Mouse (Mus musculus) stomach, postnatal 0 days (tissue): Measurements from ENCODE around the gene Phf5a. TPM values are rescaled to one million over a fixed set of nuclear protein-coding genes. Genes with fewer than 3 reads are reported as not detected.

Experiments used
- ATAC-seq: fragments of 200-750 bp; cut with Nextera tagmentation; 2 replicates; pipeline ENCODE4 v1.8.0; 2017; ENCODE audit not compliant: low FRiP score, low TSS enrichment
- DNase-seq: peaks from one replicate; pipeline ENCODE4 v3.0.0-alpha.2; 2016; ENCODE audit warnings: low spot score
- H3K27ac ChIP-seq: fragments of 300-500 bp; sonication (generic); replicated peaks from 2 replicates; pipeline ENCODE4 v1.5.1; 2014; ENCODE audit warnings: mild to moderate bottlenecking, control low read depth
- H3K27me3 ChIP-seq: fragments of 300-500 bp; sonication (generic); 2 replicates; pipeline ENCODE4 v1.6.1; 2014; ENCODE audit warnings: low read length; ENCODE audit not compliant: control insufficient read depth, insufficient read depth
- H3K36me3 ChIP-seq: fragments of 300-500 bp; sonication (generic); 2 replicates; pipeline ENCODE4 v1.6.1; 2014; ENCODE audit warnings: low read length, mixed read lengths; ENCODE audit not compliant: control insufficient read depth, insufficient read depth
- H3K4me1 ChIP-seq: fragments of 300-500 bp; sonication (generic); replicated peaks from 2 replicates; pipeline ENCODE4 v1.6.1; 2014; ENCODE audit warnings: antibody characterized with exemption; ENCODE audit not compliant: control insufficient read depth, insufficient read depth
- H3K4me2 ChIP-seq: fragments of 300-500 bp; sonication (generic); replicated peaks from 2 replicates; pipeline ENCODE4 v1.6.1; 2014; ENCODE audit warnings: low read depth, mild to moderate bottlenecking, control low read depth, moderate library complexity
- H3K4me3 ChIP-seq: fragments of 300-500 bp; sonication (generic); 2 replicates; pipeline ENCODE4 v1.5.1; 2014; ENCODE audit warnings: low read depth, low read length, control low read depth
- H3K9ac ChIP-seq: fragments of 300-500 bp; sonication (generic); 2 replicates; pipeline ENCODE4 v1.6.1; 2014; ENCODE audit warnings: mild to moderate bottlenecking, low read length, control low read depth, mixed read lengths
- H3K9me3 ChIP-seq: fragments of 300-500 bp; sonication (generic); 2 replicates; pipeline ENCODE4 v1.6.1; 2016; ENCODE audit warnings: low read length; ENCODE audit not compliant: control insufficient read depth
- CTCF ChIP-seq: IDR thresholded peaks from 2 replicates; pipeline ENCODE4 v1.5.1; 2016; ENCODE audit warnings: antibody characterized with exemption, low read depth, mild to moderate bottlenecking, moderate library complexity
- EP300 ChIP-seq: optimal IDR thresholded peaks from 2 replicates; pipeline ENCODE3; 2016; ENCODE audit warnings: antibody characterized with exemption
- WGBS: fragments of 180-500 bp; shearing (Covaris S2); extraction: QIAGEN DNeasy Blood & Tissue Kit; methylation state at CpG from one replicate; pipeline ENCODE4 v1.1.7; 2014; 5-methylcytosine and 5-hydroxymethylcytosine counted together
- polyA plus RNA-seq: library from polyadenylated mRNA; unstranded; fragments of >200 nt; fragmentation: Nextera tagmentation; extraction: Ambion mirVana; gene quantifications from 2 replicates; pipeline ENCODE4 v1.2.1, GENCODE M21; 2015

Gene Phf5a
- polyA plus RNA-seq, 1 experiment from 2014 or later, result 75.8 TPM

DNA sequence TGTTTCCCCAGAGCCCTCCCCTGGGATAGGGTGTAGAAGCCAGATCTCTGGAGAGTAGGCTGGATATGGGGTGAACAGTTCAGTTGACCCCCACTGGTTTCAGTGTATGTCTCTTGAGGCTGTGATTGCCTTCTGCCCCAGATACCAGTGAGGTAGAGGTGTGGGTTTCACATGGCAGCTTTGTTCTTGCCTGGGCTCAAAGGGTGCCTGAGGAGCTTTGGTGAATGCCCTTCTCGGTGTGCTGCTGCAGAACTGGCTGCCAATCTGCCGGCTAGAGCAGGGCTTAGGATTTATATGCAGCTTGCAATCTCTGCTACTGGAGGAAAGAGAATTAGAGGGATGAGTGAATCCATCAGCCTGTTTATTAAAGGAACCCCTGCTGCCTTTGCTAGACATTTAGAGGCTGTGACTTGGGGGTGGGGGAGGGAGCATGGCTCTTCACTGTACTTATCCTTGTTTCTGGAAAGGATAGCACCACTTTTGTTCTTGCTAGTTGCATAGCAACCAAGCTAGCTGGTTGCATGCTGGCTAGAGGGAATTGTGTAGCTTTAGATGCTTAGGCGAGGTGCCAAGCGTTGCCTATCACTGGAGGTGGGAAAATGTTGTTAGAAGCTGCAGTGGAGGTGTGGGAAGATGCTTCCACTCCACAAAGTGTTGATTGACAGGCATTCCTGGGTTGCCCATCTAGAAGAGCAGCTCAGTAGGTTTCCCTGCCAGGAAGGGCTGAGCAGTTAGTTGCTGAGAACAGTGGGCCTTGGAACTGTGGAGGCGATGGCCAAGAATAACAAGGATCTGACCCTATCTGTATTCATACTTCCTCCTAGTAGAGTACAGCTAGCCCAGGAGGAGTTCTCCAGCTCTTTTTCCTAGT lies 8.1 kb upstream of the Phf5a start:
- DNase-seq (no peak), ATAC-seq (no peak)

DNA sequence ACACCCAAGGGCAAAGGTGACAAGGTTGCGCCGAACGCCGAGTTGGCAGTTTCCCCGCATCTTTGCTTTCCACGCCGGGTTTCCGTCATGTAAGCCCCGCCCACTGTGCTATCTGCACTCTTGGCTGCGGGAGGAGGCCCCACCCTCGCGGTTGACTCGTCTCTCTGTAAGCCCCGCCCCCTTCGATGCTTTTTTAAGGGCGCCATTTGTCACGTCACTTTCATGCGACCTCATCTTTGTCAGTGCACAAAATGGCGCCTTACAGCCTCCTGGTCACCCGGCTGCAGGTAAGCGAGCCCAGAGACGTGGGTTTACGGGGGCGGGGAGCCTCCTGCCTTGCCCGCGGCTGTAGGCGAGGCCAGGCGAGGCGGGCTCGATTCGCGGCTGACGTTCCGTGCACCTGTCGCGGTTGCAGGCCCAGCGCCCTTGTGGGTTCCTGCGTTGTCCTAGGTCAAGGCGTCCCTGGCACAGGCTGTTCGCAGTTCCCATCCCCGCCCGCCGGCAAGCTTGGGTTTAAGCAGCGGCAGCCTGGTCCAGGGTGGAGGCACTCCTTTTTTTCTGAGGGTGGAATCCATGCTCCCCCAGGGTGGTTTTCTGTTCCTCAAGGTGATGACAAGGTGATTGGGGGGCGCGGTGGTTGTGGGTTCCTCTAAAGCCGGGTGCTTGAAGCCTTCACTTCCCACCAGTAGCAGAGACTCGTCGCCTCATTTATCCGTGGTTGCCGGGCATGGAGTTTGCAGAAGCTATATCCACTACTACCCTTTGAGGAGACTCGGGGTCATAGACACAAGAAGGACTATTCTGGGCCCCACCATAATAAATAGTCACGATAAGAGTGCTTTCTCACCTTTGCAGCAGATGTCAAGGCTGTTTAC lies 788 bp upstream of the Phf5a start, which contains the start of gene Aco2:
Aco2 (plus strand) TSS at position 48 of the 875 bp plus-strand sequence.
- peak within 1 kb of the TSS; percentile 91 for H3K9ac ChIP-seq
- ATAC-seq (peak; percentile 91), DNase-seq (peak; percentile 99)
- H3K4me2 ChIP-seq, result peak within 1 kb of the TSS; percentile 88
- H3K9me3 ChIP-seq, result no peaks in the 10 kb centered on the region
- peak within 1 kb of the TSS; percentile 98 for H3K4me3 ChIP-seq
- H3K36me3 ChIP-seq, result peaks cover 12% of the 10 kb centered on the region
- H3K27me3 ChIP-seq, result no peaks in the 10 kb centered on the region
- TF ChIP-seq CTCF (no peak), EP300 (no peak)
- under 1% methylated on average over 53 of the region's 53 CpGs for WGBS
- H3K4me1 ChIP-seq, result peaks cover 2% of the 10 kb centered on the region; the same call in 1 of the 2 replicates
- peak within 1 kb of the TSS; percentile 92 for H3K27ac ChIP-seq

More for the DNA sequence above, 8.1 kb upstream of the Phf5a start:
- Histone ChIP-seq H3K27ac (no peak overlapping the region), H3K4me2 (no peak overlapping the region), H3K4me1 (no peaks in the 10 kb centered on the region), H3K4me3 (no peak overlapping the region), H3K27me3 (no peaks in the 10 kb centered on the region), H3K36me3 (no peaks in the 10 kb centered on the region), H3K9me3 (no peaks in the 10 kb centered on the region), H3K9ac (no peak overlapping the region)
- 66% methylated on average over 5 of the region's 5 CpGs for WGBS
- no peak for TF ChIP-seq EP300
- TF ChIP-seq CTCF, result no peak

DNA sequence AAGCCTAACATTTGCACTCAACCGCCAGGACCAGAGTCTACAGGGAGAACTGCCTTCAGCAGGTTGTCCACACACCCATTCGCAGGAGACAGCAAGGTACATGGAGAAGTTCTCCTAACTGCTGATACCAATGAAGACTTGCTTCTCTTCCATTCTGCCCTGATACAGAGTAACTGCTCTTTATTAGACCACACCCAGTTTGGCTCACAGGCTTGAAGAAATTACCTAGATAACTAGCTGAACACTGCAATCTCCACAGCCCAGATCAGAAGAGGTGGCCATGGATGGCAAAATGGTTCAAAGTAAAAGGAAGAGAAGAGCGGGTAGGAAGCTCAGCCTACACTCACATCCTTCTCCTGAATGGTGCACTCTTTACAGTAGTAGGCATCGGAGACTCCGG lies 1.7 kb downstream of the Phf5a start:
- H3K36me3 ChIP-seq, result peaks cover 16% of the 10 kb centered on the region

DNA sequence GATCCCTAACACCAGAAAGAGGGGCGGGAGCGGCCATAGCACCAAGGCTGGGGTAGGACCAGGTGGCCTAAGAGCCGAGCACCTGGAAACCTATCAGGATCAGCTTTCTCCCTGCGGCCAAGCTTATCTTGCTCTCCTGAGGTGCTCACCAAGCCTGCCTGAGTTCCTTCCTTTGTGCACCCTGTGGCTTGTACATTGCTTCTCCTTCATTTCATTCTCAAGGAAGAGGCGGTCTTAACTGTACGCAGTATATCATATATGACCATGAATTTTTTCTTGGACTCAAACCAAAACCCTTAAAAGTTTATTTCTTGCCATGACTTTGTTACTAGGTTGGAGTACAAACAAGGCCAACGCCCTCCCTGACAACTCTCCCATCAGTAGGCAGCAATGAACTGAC lies 7.5 kb downstream of the Phf5a start:
- DNase-seq, result peak; percentile 12
- ATAC-seq, result no peak
- Histone ChIP-seq H3K9ac (no peak overlapping the region), H3K9me3 (no peaks in the 10 kb centered on the region), H3K4me2 (no peak overlapping the region), H3K4me1 (no peaks in the 10 kb centered on the region), H3K27ac (no peak overlapping the region), H3K36me3 (peaks cover 15% of the 10 kb centered on the region; the same call in 1 of the 2 replicates), H3K4me3 (no peak overlapping the region), H3K27me3 (no peaks in the 10 kb centered on the region)
- 91% methylated on average over 7 of the region's 7 CpGs for WGBS
- TF ChIP-seq EP300, result no peak
- no peak for TF ChIP-seq CTCF

More for the DNA sequence above, 1.7 kb downstream of the Phf5a start:
- ATAC-seq (no peak), DNase-seq (no peak)
- Histone ChIP-seq H3K27me3 (no peaks in the 10 kb centered on the region), H3K4me2 (no peak overlapping the region), H3K4me3 (no peak overlapping the region), H3K9ac (no peak overlapping the region), H3K27ac (no peak overlapping the region), H3K9me3 (no peaks in the 10 kb centered on the region), H3K4me1 (peaks cover 2% of the 10 kb centered on the region; the same call in 1 of the 2 replicates)
- TF ChIP-seq EP300 (no peak), CTCF (no peak)
- 98% methylated on average over 5 of the region's 5 CpGs for WGBS

DNA sequence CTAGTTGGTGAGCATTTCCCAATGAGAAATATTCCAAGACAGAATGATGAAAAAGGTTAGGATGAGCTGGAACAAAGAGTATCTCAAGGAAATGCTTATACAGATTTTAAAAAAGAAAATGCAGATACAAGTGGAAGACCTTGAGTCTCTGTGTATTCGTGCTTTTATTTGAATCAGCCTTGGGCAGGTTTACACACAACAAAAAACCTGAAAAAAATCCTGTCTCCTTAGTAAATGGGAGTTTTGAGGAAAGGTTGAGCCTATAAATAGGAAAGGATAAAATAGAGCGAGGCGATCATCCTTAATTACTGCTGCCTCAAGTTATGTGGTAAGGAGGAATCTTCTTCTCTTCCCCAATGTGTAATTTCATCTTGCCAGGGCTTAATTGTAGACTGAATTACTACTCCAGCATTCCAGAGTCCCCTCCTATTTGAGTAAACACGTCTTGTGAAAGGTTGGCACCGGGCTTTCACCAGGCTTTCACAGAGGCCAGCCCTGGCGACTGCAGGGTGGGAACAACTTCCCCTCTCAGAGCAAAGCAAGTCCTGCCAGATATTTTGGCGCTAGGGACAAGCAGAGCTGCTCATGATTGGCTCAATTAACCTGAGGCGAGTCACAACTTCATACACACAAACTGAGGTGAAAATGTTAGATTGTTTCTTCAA lies 11.1 kb downstream of the Phf5a start:
- peak overlapping the region; percentile 89 for H3K27ac ChIP-seq
- no peaks in the 10 kb centered on the region for H3K27me3 ChIP-seq
- H3K9me3 ChIP-seq, result no peaks in the 10 kb centered on the region
- TF ChIP-seq EP300 (no peak), CTCF (no peak)
- H3K4me1 ChIP-seq, result no peaks in the 10 kb centered on the region
- ATAC-seq (no peak), DNase-seq (peak; percentile 73)
- peak overlapping the region; percentile 84; the same call in 1 of the 2 replicates for H3K4me3 ChIP-seq
- WGBS, result 21% methylated on average over 8 of the region's 8 CpGs
- H3K9ac ChIP-seq, result peak overlapping the region; percentile 19; the same call in 1 of the 2 replicates
- peak overlapping the region; percentile 18 for H3K4me2 ChIP-seq
- peaks cover 4% of the 10 kb centered on the region; the same call in 1 of the 2 replicates for H3K36me3 ChIP-seq
